Mouse (Mus musculus): ENCODE data around the gene Cplx1. TPM values are rescaled to one million over a fixed set of nuclear protein-coding genes. Genes with fewer than 3 reads are reported as not detected.
"Not testable (repeated sequence)": the region's sequence is repeated elsewhere in the genome, so short reads cannot be mapped to it uniquely, and the experiment has no call there.

The Cplx1 gene
- total RNA-seq, 2 experiments from 2014 or later, result 575 to 577 TPM

- DNase-seq (ENCODE audit: low spot score in 2 of 2), result no peak
These were observed 31.5 kb downstream of the Cplx1 start for GRCm38 (mm10) chr5:108518106-108518885.

GRCm38 (mm10) chr5:108516655-108517054, 33.2 kb downstream of the Cplx1 start:
- no peak for DNase-seq (ENCODE audit: low spot score in 2 of 2)

GRCm38 (mm10) chr5:108515581-108516361, 34.1 kb downstream of the Cplx1 start:
- no peak for DNase-seq (ENCODE audit: low spot score in 2 of 2)

GRCm38 (mm10) chr5:108502286-108502685, 47.5 kb downstream of the Cplx1 start:
- no peak for DNase-seq (ENCODE audit: low spot score in 2 of 2)

- DNase-seq (ENCODE audit: low spot score in 2 of 2), result no peak
These were observed 48.3 kb downstream of the Cplx1 start for GRCm38 (mm10) chr5:108501573-108501972.

GRCm38 (mm10) chr5:108486148-108486547, 63.7 kb downstream of the Cplx1 start:
- not testable (repeated sequence) for DNase-seq (ENCODE audit: low spot score in 2 of 2)

- DNase-seq (ENCODE audit: low spot score in 2 of 2), result no peak
These were observed 64.6 kb downstream of the Cplx1 start for GRCm38 (mm10) chr5:108485239-108485638.

GRCm38 (mm10) chr5:108483006-108483405, 66.8 kb downstream of the Cplx1 start:
- DNase-seq (ENCODE audit: low spot score in 2 of 2), result no peak

GRCm38 (mm10) chr5:108475977-108476376, 73.8 kb downstream of the Cplx1 start:
- DNase-seq (ENCODE audit: low spot score in 2 of 2), result peak in 1 of 2 experiments; percentile 48

GRCm38 (mm10) chr5:108473737-108474136, 76.1 kb downstream of the Cplx1 start:
- DNase-seq (ENCODE audit: low spot score in 2 of 2), result no peak

GRCm38 (mm10) chr5:108469617-108470016, 80.2 kb downstream of the Cplx1 start:
- DNase-seq (ENCODE audit: low spot score in 2 of 2), result no peak

Other genes with a start within 250 kb of the Cplx1 start
- 10 to 100 TPM; 11.3 to 12.2 TPM for gene Pigg, start 237.4 kb downstream of the Cplx1 start, total RNA-seq (2021)
- gene Gm42517, start 182.1 kb downstream of the Cplx1 start, total RNA-seq (2021), result 10 to 100 TPM; 58.0 to 58.9 TPM
- gene Pde6b, start 161.6 kb downstream of the Cplx1 start, total RNA-seq (2021), result under 1 TPM; 0.15 to 0.22 TPM
- 100 to 1,000 TPM; 253 to 278 TPM for gene Atp5k, start 115.6 kb downstream of the Cplx1 start, total RNA-seq (2021)
- gene Mfsd7a, start 101.1 kb downstream of the Cplx1 start, total RNA-seq (2021), result 1 to 10 TPM; 1.2 to 1.6 TPM
- 10 to 100 TPM; 45.4 to 47.4 TPM for gene Pcgf3, start 88.8 kb downstream of the Cplx1 start, total RNA-seq (2021)
- 10 to 100 TPM; 89.7 to 93.0 TPM for gene Gak, start 79.7 kb upstream of the Cplx1 start, total RNA-seq (2021)
- gene Tmem175, start 79.7 kb upstream of the Cplx1 start, total RNA-seq (2021), result 10 to 100 TPM; 38.5 to 41.3 TPM
- 10 to 100 TPM; 15.0 to 16.1 TPM for gene Idua, start 110.3 kb upstream of the Cplx1 start, total RNA-seq (2021)
- 10 to 100 TPM; 45.4 to 46.9 TPM for gene Dgkq, start 119.6 kb upstream of the Cplx1 start, total RNA-seq (2021)
- gene Slc26a1, start 125.5 kb upstream of the Cplx1 start, total RNA-seq (2021), result 1 to 10 TPM in 1 of 2 experiments, under 1 TPM in 1; 0.96 to 1.4 TPM
- 10 to 100 TPM; 21.9 to 23.3 TPM for gene Fgfrl1, start 142.4 kb upstream of the Cplx1 start, total RNA-seq (2021)
- not detected for gene Rnf212, start 225.0 kb upstream of the Cplx1 start, total RNA-seq (2021)
- gene Tmed11, start 245.3 kb upstream of the Cplx1 start, total RNA-seq (2021), result not detected